In genomic region chr17:45076951-45077350, GRCm38 (mm10) we compare ENCODE assay signal across 13 mouse cellular contexts.
"Had no signal": no experiment of that assay in that cellular context is flagged by ENCODE, and none has a peak within 500 bp of the region (broad histone marks: within the 10 kb centered on the region; RNA-seq: fewer than 3 reads in every experiment).

No protein-coding gene starts in this region.

- ATAC-seq: intestine, embryonic 15.5 days; liver, postnatal 0 days had no signal

- H3K9me3 ChIP-seq: intestine, embryonic 15.5 days; kidney, embryonic 15.5 days; liver, embryonic 13.5 days; midbrain, embryonic 12.5 days; neural tube, embryonic 12.5 days had no signal

- H3K9ac ChIP-seq: intestine, embryonic 15.5 days; kidney, embryonic 15.5 days; liver, embryonic 13.5 days; liver, postnatal 0 days; midbrain, embryonic 12.5 days; neural tube, embryonic 12.5 days had no signal

- DNase-seq: kidney, adult 18-20 months; kidney, postnatal 25 days; left cerebral cortex, postnatal 4 days; liver; liver, embryonic 13.5 days; liver, postnatal 0 days; thymus, postnatal 4 days had no signal

- H3K4me1 ChIP-seq: intestine, embryonic 15.5 days; liver, embryonic 13.5 days; midbrain, embryonic 12.5 days had no signal

- H3K27ac ChIP-seq: intestine, embryonic 15.5 days; kidney, embryonic 15.5 days; liver, embryonic 13.5 days; midbrain, embryonic 12.5 days; neural tube, embryonic 12.5 days; stomach, postnatal 0 days had no signal

- H3K36me3 ChIP-seq: intestine, embryonic 15.5 days; kidney, embryonic 15.5 days; liver, embryonic 13.5 days; midbrain, embryonic 12.5 days; neural tube, embryonic 12.5 days had no signal

- H3K4me2 ChIP-seq: intestine, embryonic 15.5 days; kidney, embryonic 15.5 days; liver, embryonic 13.5 days; midbrain, embryonic 12.5 days; neural tube, embryonic 12.5 days had no signal

- H3K4me3 ChIP-seq: intestine, embryonic 15.5 days; kidney, embryonic 15.5 days; liver, embryonic 13.5 days; midbrain, embryonic 12.5 days; myocyte; neural tube, embryonic 12.5 days had no signal

- H3K27me3 ChIP-seq: intestine, embryonic 15.5 days; kidney, embryonic 15.5 days; liver, embryonic 13.5 days; midbrain, embryonic 12.5 days; neural tube, embryonic 12.5 days had no signal
